Mouse (Mus musculus): ENCODE measurements at regions not wholly inside any gene's neighbourhood (a gene's known extent, or its start where the extent isn't known, plus 50 kb on each side); places are given as distances from the start of the nearest gene placed in this dataset.

- DNase-seq (no peak), ATAC-seq (no peak)
- WGBS (ENCODE audit: insufficient replicate concordance) = 64% methylated on average over 2 of the region's 2 CpGs
- no peak overlapping the region for H3K4me2 ChIP-seq (ENCODE audit: low read depth, low read length)
- no peak overlapping the region for H3K4me3 ChIP-seq (ENCODE audit: low read depth, low read length)
- H3K9ac ChIP-seq (replicated peaks) = no peak overlapping the region
- no peak for TF ChIP-seq CTCF (IDR thresholded peaks at IDR 0.05; ENCODE audit: low read depth)
- no peak for TF ChIP-seq EP300 (IDR thresholded peaks at IDR 0.05; ENCODE audit: low read depth)
- H3K27me3 ChIP-seq (ENCODE audit: insufficient read depth, low read length) = no peaks in the 10 kb centered on the region
- H3K9me3 ChIP-seq (ENCODE audit: low read length) = no peaks in the 10 kb centered on the region
- no peaks in the 10 kb centered on the region for H3K4me1 ChIP-seq (ENCODE audit: insufficient read depth)
- H3K36me3 ChIP-seq (replicated peaks; ENCODE audit: insufficient read depth, low read length) = no peaks in the 10 kb centered on the region
- H3K27ac ChIP-seq (ENCODE audit: low read depth) = no peak overlapping the region
Measured at GRCm38 (mm10) chr9:80961818-80962217, 496.5 kb upstream of the Impg1 start.

- Histone ChIP-seq H3K4me3 (ENCODE audit: low read depth, low read length) (no peak overlapping the region), H3K9me3 (ENCODE audit: low read length) (no peaks in the 10 kb centered on the region), H3K36me3 (replicated peaks; ENCODE audit: insufficient read depth, low read length) (no peaks in the 10 kb centered on the region), H3K27me3 (ENCODE audit: insufficient read depth, low read length) (no peaks in the 10 kb centered on the region), H3K4me2 (ENCODE audit: low read depth, low read length) (no peak overlapping the region), H3K9ac (replicated peaks) (no peak overlapping the region), H3K27ac (ENCODE audit: low read depth) (no peak overlapping the region), H3K4me1 (ENCODE audit: insufficient read depth) (no peaks in the 10 kb centered on the region)
- peak; percentile 32 for TF ChIP-seq CTCF (IDR thresholded peaks at IDR 0.05; ENCODE audit: low read depth)
- no peak for TF ChIP-seq EP300 (IDR thresholded peaks at IDR 0.05; ENCODE audit: low read depth)
- 56% methylated on average over 2 of the region's 2 CpGs for WGBS (ENCODE audit: insufficient replicate concordance)
- DNase-seq = no peak
- no peak for ATAC-seq
Measured at GRCm38 (mm10) chr9:80942991-80943390, 477.7 kb upstream of the Impg1 start.

- 53% methylated on average over 2 of the region's 2 CpGs for WGBS (ENCODE audit: insufficient replicate concordance)
- H3K4me1 ChIP-seq (ENCODE audit: insufficient read depth) = no peaks in the 10 kb centered on the region
- DNase-seq = no peak
- no peak overlapping the region for H3K27ac ChIP-seq (ENCODE audit: low read depth)
- no peak overlapping the region for H3K4me3 ChIP-seq (ENCODE audit: low read depth, low read length)
- H3K4me2 ChIP-seq (ENCODE audit: low read depth, low read length) = no peak overlapping the region
- H3K36me3 ChIP-seq (replicated peaks; ENCODE audit: insufficient read depth, low read length) = no peaks in the 10 kb centered on the region
- ATAC-seq = no peak
- H3K9ac ChIP-seq (replicated peaks) = no peak overlapping the region
- H3K9me3 ChIP-seq (ENCODE audit: low read length) = no peaks in the 10 kb centered on the region
- H3K27me3 ChIP-seq (ENCODE audit: insufficient read depth, low read length) = no peaks in the 10 kb centered on the region
- no peak for TF ChIP-seq EP300 (IDR thresholded peaks at IDR 0.05; ENCODE audit: low read depth)
- no peak for TF ChIP-seq CTCF (IDR thresholded peaks at IDR 0.05; ENCODE audit: low read depth)
Measured at GRCm38 (mm10) chr9:80941424-80941823, 476.1 kb upstream of the Impg1 start.

GRCm38 (mm10) chr9:80938238-80938637 lies 473.0 kb upstream of the Impg1 start:
- Histone ChIP-seq H3K4me2 (ENCODE audit: low read depth, low read length) (no peak overlapping the region), H3K27me3 (ENCODE audit: insufficient read depth, low read length) (no peaks in the 10 kb centered on the region), H3K27ac (ENCODE audit: low read depth) (no peak overlapping the region), H3K9ac (replicated peaks) (no peak overlapping the region), H3K4me3 (ENCODE audit: low read depth, low read length) (no peak overlapping the region), H3K36me3 (replicated peaks; ENCODE audit: insufficient read depth, low read length) (no peaks in the 10 kb centered on the region), H3K4me1 (ENCODE audit: insufficient read depth) (no peaks in the 10 kb centered on the region), H3K9me3 (ENCODE audit: low read length) (no peaks in the 10 kb centered on the region)
- ATAC-seq = no peak
- no peak for DNase-seq
- TF ChIP-seq EP300 (IDR thresholded peaks at IDR 0.05; ENCODE audit: low read depth) (no peak), CTCF (IDR thresholded peaks at IDR 0.05; ENCODE audit: low read depth) (no peak)

DNA sequence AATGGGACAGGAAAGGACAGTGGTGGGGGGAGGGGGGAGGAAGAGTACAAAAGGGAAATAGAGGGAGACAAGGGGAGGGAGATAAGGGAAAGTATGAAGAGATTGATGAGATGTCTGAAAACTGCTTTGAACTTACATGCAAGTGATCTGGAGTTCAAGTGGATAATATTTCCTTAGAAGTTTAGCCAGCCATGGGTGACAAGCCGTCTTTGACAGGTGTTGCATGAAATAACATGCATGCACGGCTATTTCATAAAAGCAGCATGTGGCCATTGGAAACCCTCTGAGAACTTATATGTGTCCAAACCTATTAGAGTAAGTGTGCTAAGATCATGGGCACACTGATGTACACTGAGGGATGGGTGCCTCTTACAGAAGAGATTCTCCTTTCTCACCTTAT lies 465.3 kb upstream of the Impg1 start:
- Histone ChIP-seq H3K4me2 (ENCODE audit: low read depth, low read length) (no peak overlapping the region), H3K4me3 (ENCODE audit: low read depth, low read length) (no peak overlapping the region), H3K9me3 (ENCODE audit: low read length) (no peaks in the 10 kb centered on the region), H3K27ac (ENCODE audit: low read depth) (no peak overlapping the region), H3K36me3 (replicated peaks; ENCODE audit: insufficient read depth, low read length) (no peaks in the 10 kb centered on the region), H3K4me1 (ENCODE audit: insufficient read depth) (no peaks in the 10 kb centered on the region), H3K9ac (replicated peaks) (no peak overlapping the region), H3K27me3 (ENCODE audit: insufficient read depth, low read length) (no peaks in the 10 kb centered on the region)
- DNase-seq (no peak), ATAC-seq (no peak)
- TF ChIP-seq EP300 (IDR thresholded peaks at IDR 0.05; ENCODE audit: low read depth) (no peak), CTCF (IDR thresholded peaks at IDR 0.05; ENCODE audit: low read depth) (no peak)
- WGBS (ENCODE audit: insufficient replicate concordance) = 64% methylated on average over 2 of the region's 2 CpGs

DNA sequence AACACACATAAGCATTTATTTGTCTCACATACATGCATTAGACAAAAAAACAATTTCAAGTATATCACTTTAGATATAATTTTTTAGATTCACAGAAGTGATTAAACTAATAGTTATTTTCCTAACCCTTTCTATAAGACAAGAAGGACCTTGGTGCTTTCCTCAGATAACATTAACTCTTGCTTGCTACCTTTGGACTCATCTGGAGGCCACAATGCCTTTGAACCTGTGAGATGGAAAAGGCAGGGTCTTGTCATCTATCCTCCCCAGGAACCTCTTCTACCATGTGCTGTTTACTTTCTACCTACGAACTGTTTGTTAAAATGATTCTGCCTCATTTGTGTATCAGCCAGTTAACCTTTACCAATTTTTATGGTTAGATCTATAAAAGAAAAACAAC lies 455.0 kb upstream of the Impg1 start:
- TF ChIP-seq CTCF (IDR thresholded peaks at IDR 0.05; ENCODE audit: low read depth) (no peak), EP300 (IDR thresholded peaks at IDR 0.05; ENCODE audit: low read depth) (no peak)
- 66% methylated on average over 1 of the region's 1 CpGs for WGBS (ENCODE audit: insufficient replicate concordance)
- no peaks in the 10 kb centered on the region for H3K27me3 ChIP-seq (ENCODE audit: insufficient read depth, low read length)
- H3K36me3 ChIP-seq (replicated peaks; ENCODE audit: insufficient read depth, low read length) = no peaks in the 10 kb centered on the region
- H3K9me3 ChIP-seq (ENCODE audit: low read length) = no peaks in the 10 kb centered on the region
- H3K4me1 ChIP-seq (ENCODE audit: insufficient read depth) = no peaks in the 10 kb centered on the region
- H3K27ac ChIP-seq (ENCODE audit: low read depth) = no peak overlapping the region
- no peak overlapping the region for H3K9ac ChIP-seq (replicated peaks)
- no peak overlapping the region for H3K4me2 ChIP-seq (ENCODE audit: low read depth, low read length)
- DNase-seq (no peak), ATAC-seq (no peak)
- H3K4me3 ChIP-seq (ENCODE audit: low read depth, low read length) = no peak overlapping the region

DNA sequence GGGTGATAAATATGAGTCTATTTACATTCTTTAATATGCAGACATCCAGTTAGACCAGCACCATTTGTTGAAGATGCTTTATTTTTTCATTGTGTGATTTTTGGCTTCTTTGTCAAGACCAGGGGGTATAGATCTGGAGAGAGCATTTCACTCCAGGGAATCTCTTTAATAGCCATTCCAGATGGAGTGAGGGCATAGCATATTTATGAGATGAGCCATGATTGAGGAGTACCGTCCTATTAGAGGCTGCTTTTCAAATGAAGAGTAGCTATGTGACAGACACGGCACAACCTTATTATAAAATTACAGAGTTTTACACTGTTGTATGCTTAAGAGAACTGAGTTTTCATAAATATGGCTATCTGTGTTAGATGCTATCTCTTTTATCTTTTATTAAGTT lies 448.6 kb upstream of the Impg1 start:
- DNase-seq (no peak), ATAC-seq (no peak)
- H3K4me1 ChIP-seq (ENCODE audit: insufficient read depth) = no peaks in the 10 kb centered on the region
- no peak for TF ChIP-seq CTCF (IDR thresholded peaks at IDR 0.05; ENCODE audit: low read depth)
- TF ChIP-seq EP300 (IDR thresholded peaks at IDR 0.05; ENCODE audit: low read depth) = no peak
- H3K27ac ChIP-seq (ENCODE audit: low read depth) = no peak overlapping the region
- H3K9me3 ChIP-seq (ENCODE audit: low read length) = no peaks in the 10 kb centered on the region
- no peak overlapping the region for H3K4me2 ChIP-seq (ENCODE audit: low read depth, low read length)
- no peaks in the 10 kb centered on the region for H3K27me3 ChIP-seq (ENCODE audit: insufficient read depth, low read length)
- H3K9ac ChIP-seq (replicated peaks) = no peak overlapping the region
- no peak overlapping the region for H3K4me3 ChIP-seq (ENCODE audit: low read depth, low read length)
- WGBS (ENCODE audit: insufficient replicate concordance) = 80% methylated on average over 2 of the region's 2 CpGs
- no peaks in the 10 kb centered on the region for H3K36me3 ChIP-seq (replicated peaks; ENCODE audit: insufficient read depth, low read length)

Data from liver, postnatal 0 days (tissue).